Mouse (Mus musculus): ENCODE results near the gene Kcnma1. TPM values are rescaled to one million over a fixed set of nuclear protein-coding genes. Genes with fewer than 3 reads are reported as not detected.

The Kcnma1 gene
- total RNA-seq, 1 experiment, result 0.49 TPM

DNA sequence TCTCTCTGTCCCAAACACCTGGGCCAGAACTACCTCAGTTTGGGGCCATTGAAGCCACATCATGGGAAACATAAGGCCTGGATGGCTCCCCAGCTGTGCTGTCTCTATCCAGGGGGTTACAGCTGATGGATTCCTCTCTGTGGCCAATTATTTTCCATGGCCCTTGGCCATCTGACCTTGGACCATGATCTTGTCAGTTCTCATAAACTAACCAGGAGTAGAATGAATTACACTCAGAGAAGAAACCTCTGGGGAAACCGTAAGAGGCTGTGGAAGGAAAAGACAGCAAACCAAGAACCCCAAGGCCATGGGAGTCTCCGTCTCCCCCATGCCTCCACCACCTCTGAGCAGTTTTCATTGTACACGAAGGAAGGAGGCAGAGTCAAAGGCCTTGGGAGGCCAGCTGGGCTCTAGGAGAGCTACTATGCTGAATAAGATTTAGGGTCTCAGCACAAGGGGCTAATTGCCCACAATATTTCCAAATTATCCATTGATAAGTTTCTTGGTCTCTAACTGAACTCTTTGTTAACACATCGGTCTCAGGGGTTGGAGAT lies 491.6 kb downstream of the Kcnma1 start:
- no peak for DNase-seq (ENCODE audit: low read depth, low spot score)
- in situ Hi-C loops (cut with MboI; ENCODE audit: low sequenced_read_pairs in 2 of 2, unreplicated experiment in 2 of 2), result no loop called here

DNA sequence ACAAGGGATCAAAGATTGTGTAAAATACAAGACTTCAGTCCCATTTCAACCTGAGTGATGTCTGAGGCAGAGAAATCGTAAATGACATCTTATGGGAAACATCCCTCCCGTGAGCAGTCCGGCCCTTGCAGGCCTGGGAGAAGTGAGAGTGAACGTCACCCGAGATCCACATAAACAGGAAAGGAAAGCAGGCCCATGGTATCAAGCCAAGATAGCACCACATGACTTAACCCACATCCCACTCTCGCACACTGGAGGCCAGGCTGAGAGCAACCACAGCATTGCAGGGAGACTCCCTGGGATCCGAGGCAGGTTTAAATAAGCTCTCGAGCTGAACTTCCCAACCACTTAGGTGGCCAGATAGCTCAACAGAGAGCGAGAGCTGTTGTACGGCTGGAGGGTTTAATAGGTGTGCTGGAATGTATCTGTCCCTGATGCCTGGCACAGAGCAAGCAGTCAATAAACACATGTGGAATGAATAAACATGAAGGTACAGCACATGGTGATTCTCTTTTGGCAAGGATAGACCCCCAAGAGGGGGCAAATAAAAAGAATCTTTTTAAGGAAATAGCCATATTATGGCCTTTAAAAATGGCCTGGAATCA lies 493.1 kb downstream of the Kcnma1 start:
- no peaks in the 10 kb centered on the region for H3K4me1 ChIP-seq (ENCODE audit: control insufficient read depth in 2 of 2, insufficient read depth in 2 of 2, low read length in 2 of 2, poor library complexity in 1 of 2)
- H3K4me3 ChIP-seq (ENCODE audit: insufficient read depth in 1 of 2, low read depth in 1 of 2, low read length in 2 of 2, poor library complexity in 1 of 2, severe bottlenecking in 1 of 2), result no peak overlapping the region
- in situ Hi-C loops (cut with MboI; ENCODE audit: low sequenced_read_pairs in 2 of 2, unreplicated experiment in 2 of 2), result no loop called here
- no peak for DNase-seq (ENCODE audit: low read depth, low spot score)
- no peaks in the 10 kb centered on the region for H3K9me3 ChIP-seq (ENCODE audit: control insufficient read depth, insufficient read depth, low read depth, low read length)
- H3K9ac ChIP-seq (ENCODE audit: insufficient read depth, low read depth, low read length, poor library complexity, severe bottlenecking), result no peak overlapping the region
- H3K36me3 ChIP-seq (ENCODE audit: control insufficient read depth, insufficient read depth, low read length, poor library complexity, severe bottlenecking), result no peaks in the 10 kb centered on the region
- no peak for TF ChIP-seq CHD2 (IDR thresholded peaks at IDR 0.05; ENCODE audit: low read depth, low read length)
- TF ChIP-seq MAFK (IDR thresholded peaks at IDR 0.05; ENCODE audit: insufficient read depth, low read depth, low read length), result no peak
- TF ChIP-seq HCFC1 (IDR thresholded peaks at IDR 0.05; ENCODE audit: borderline replicate concordance, insufficient read depth, low read length), result no peak
- TF ChIP-seq ZNF384 (IDR thresholded peaks at IDR 0.05; ENCODE audit: low read depth, low read length), result no peak
- no peak for TF ChIP-seq ZC3H11A (IDR thresholded peaks at IDR 0.05; ENCODE audit: borderline replicate concordance, low read depth, low read length)
- no peak overlapping the region for H3K27ac ChIP-seq (ENCODE audit: insufficient read depth, low read depth, low read length, poor library complexity, severe bottlenecking)

More for the DNA sequence above, 491.6 kb downstream of the Kcnma1 start:
- TF ChIP-seq MAFK (IDR thresholded peaks at IDR 0.05; ENCODE audit: insufficient read depth, low read depth, low read length) (no peak), ZNF384 (IDR thresholded peaks at IDR 0.05; ENCODE audit: low read depth, low read length) (no peak), CHD2 (IDR thresholded peaks at IDR 0.05; ENCODE audit: low read depth, low read length) (no peak), ZC3H11A (IDR thresholded peaks at IDR 0.05; ENCODE audit: borderline replicate concordance, low read depth, low read length) (no peak), HCFC1 (IDR thresholded peaks at IDR 0.05; ENCODE audit: borderline replicate concordance, insufficient read depth, low read length) (no peak)
- no peak overlapping the region for H3K4me3 ChIP-seq (ENCODE audit: insufficient read depth in 1 of 2, low read depth in 1 of 2, low read length in 2 of 2, poor library complexity in 1 of 2, severe bottlenecking in 1 of 2)
- no peaks in the 10 kb centered on the region for H3K36me3 ChIP-seq (ENCODE audit: control insufficient read depth, insufficient read depth, low read length, poor library complexity, severe bottlenecking)
- no peaks in the 10 kb centered on the region for H3K4me1 ChIP-seq (ENCODE audit: control insufficient read depth in 2 of 2, insufficient read depth in 2 of 2, low read length in 2 of 2, poor library complexity in 1 of 2)
- no peak overlapping the region for H3K9ac ChIP-seq (ENCODE audit: insufficient read depth, low read depth, low read length, poor library complexity, severe bottlenecking)
- no peak overlapping the region for H3K27ac ChIP-seq (ENCODE audit: insufficient read depth, low read depth, low read length, poor library complexity, severe bottlenecking)
- no peaks in the 10 kb centered on the region for H3K9me3 ChIP-seq (ENCODE audit: control insufficient read depth, insufficient read depth, low read depth, low read length)

DNA sequence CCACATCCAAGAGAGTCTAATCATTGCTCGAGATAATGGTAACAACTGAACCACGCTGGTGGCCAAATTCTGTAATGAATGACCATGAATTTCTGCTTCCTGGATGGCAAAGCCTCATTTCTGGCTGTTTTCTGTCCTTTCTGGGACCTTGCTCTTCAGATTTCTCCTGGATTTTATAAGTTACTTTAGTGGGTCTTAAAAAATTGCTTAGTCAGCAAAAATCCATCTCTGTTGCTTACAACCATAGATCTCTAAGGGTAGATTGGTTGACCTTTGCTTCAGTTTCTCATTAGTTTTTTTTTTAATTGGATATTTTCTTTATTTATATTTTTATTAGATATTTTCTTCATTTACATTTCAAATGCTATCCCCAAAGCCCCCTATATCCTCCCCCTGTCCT lies 496.9 kb downstream of the Kcnma1 start:
- H3K36me3 ChIP-seq (ENCODE audit: control insufficient read depth, insufficient read depth, low read length, poor library complexity, severe bottlenecking), result no peaks in the 10 kb centered on the region
- H3K4me1 ChIP-seq (ENCODE audit: control insufficient read depth in 2 of 2, insufficient read depth in 2 of 2, low read length in 2 of 2, poor library complexity in 1 of 2), result no peaks in the 10 kb centered on the region
- no peak overlapping the region for H3K9ac ChIP-seq (ENCODE audit: insufficient read depth, low read depth, low read length, poor library complexity, severe bottlenecking)
- no peak for DNase-seq (ENCODE audit: low read depth, low spot score)
- no peak for TF ChIP-seq ZNF384 (IDR thresholded peaks at IDR 0.05; ENCODE audit: low read depth, low read length)
- TF ChIP-seq HCFC1 (IDR thresholded peaks at IDR 0.05; ENCODE audit: borderline replicate concordance, insufficient read depth, low read length), result no peak
- peak; percentile 99 for TF ChIP-seq MAFK (IDR thresholded peaks at IDR 0.05; ENCODE audit: insufficient read depth, low read depth, low read length)
- no peak overlapping the region for H3K27ac ChIP-seq (ENCODE audit: insufficient read depth, low read depth, low read length, poor library complexity, severe bottlenecking)
- in situ Hi-C loops (cut with MboI; ENCODE audit: low sequenced_read_pairs in 2 of 2, unreplicated experiment in 2 of 2), result no loop called here
- no peak overlapping the region for H3K4me3 ChIP-seq (ENCODE audit: insufficient read depth in 1 of 2, low read depth in 1 of 2, low read length in 2 of 2, poor library complexity in 1 of 2, severe bottlenecking in 1 of 2)
- no peaks in the 10 kb centered on the region for H3K9me3 ChIP-seq (ENCODE audit: control insufficient read depth, insufficient read depth, low read depth, low read length)

DNA sequence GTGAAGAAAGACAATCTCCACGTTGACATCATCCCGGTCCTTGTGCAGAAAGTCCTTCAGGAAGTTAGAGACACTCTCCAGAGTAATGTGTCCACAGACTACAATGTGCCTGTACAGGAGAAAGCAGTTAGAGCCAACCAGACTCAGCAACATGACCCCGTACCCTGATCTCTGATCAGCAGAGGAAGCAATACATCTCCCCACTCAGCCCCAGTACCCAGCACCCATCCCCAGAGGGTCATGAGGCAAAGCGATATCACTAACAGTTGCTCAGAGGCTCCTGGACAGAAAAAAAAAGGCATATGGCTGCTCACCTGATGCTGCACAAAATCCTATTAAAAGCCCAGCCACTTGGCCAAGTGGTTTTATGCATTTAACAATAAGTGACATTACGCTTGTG lies 504.5 kb downstream of the Kcnma1 start:
- DNase-seq (ENCODE audit: low read depth, low spot score), result no peak
- Histone ChIP-seq H3K4me1 (ENCODE audit: control insufficient read depth in 2 of 2, insufficient read depth in 2 of 2, low read length in 2 of 2, poor library complexity in 1 of 2) (no peaks in the 10 kb centered on the region), H3K4me3 (ENCODE audit: insufficient read depth in 1 of 2, low read depth in 1 of 2, low read length in 2 of 2, poor library complexity in 1 of 2, severe bottlenecking in 1 of 2) (no peak overlapping the region), H3K9me3 (ENCODE audit: control insufficient read depth, insufficient read depth, low read depth, low read length) (no peaks in the 10 kb centered on the region), H3K9ac (ENCODE audit: insufficient read depth, low read depth, low read length, poor library complexity, severe bottlenecking) (no peak overlapping the region), H3K27ac (ENCODE audit: insufficient read depth, low read depth, low read length, poor library complexity, severe bottlenecking) (no peak overlapping the region), H3K36me3 (ENCODE audit: control insufficient read depth, insufficient read depth, low read length, poor library complexity, severe bottlenecking) (no peaks in the 10 kb centered on the region)
- TF ChIP-seq ZNF384 (IDR thresholded peaks at IDR 0.05; ENCODE audit: low read depth, low read length) (no peak), CHD2 (IDR thresholded peaks at IDR 0.05; ENCODE audit: low read depth, low read length) (no peak), ZC3H11A (IDR thresholded peaks at IDR 0.05; ENCODE audit: borderline replicate concordance, low read depth, low read length) (no peak), MAFK (IDR thresholded peaks at IDR 0.05; ENCODE audit: insufficient read depth, low read depth, low read length) (no peak), HCFC1 (IDR thresholded peaks at IDR 0.05; ENCODE audit: borderline replicate concordance, insufficient read depth, low read length) (no peak)
- in situ Hi-C loops (cut with MboI; ENCODE audit: low sequenced_read_pairs in 2 of 2, unreplicated experiment in 2 of 2), result no loop called here

Data from ES-E14 (cell line).